Mouse (Mus musculus) midbrain, embryonic 16.5 days (tissue): ENCODE measurements around the gene Maco1. TPM values are rescaled to one million over a fixed set of nuclear protein-coding genes. Genes with fewer than 3 reads are reported as not detected.

Source experiments
- ATAC-seq: fragments of 200-750 bp; cut with Nextera tagmentation; 2 replicates; pipeline ENCODE4 v1.8.0; 2017; ENCODE audit warnings: moderate TSS enrichment
- H3K27ac ChIP-seq: fragments of 300-500 bp; sonication (generic); 2 replicates; pipeline ENCODE4 v1.5.1; 2014; ENCODE audit warnings: mild to moderate bottlenecking, low read length, mixed read lengths
- H3K27me3 ChIP-seq: fragments of 300-500 bp; sonication (generic); 2 replicates; pipeline ENCODE4 v1.6.1; 2014; ENCODE audit warnings: low read depth, low read length, mixed read lengths; ENCODE audit not compliant: control insufficient read depth, insufficient read depth
- H3K36me3 ChIP-seq: fragments of 300-500 bp; sonication (generic); 2 replicates; pipeline ENCODE4 v1.6.1; 2014; ENCODE audit warnings: mild to moderate bottlenecking, low read length, moderate library complexity, mixed read lengths; ENCODE audit not compliant: control insufficient read depth, insufficient read depth
- H3K4me1 ChIP-seq: fragments of 300-500 bp; sonication (generic); 2 replicates; pipeline ENCODE4 v1.6.1; 2014; ENCODE audit warnings: mild to moderate bottlenecking, low read length, mixed read lengths; ENCODE audit not compliant: control insufficient read depth, insufficient read depth
- H3K4me2 ChIP-seq: fragments of 300-500 bp; sonication (generic); 2 replicates; pipeline ENCODE4 v1.6.1; 2014; ENCODE audit warnings: mild to moderate bottlenecking, low read length, mixed read lengths
- H3K4me3 ChIP-seq: fragments of 300-500 bp; sonication (generic); 2 replicates; pipeline ENCODE4 v1.5.1; 2014; ENCODE audit warnings: low read depth, mild to moderate bottlenecking, low read length, moderate library complexity, mixed read lengths
- H3K9ac ChIP-seq: fragments of 300-500 bp; sonication (generic); 2 replicates; pipeline ENCODE4 v1.6.1; 2014; ENCODE audit warnings: low read depth, low read length, mixed read lengths
- H3K9me3 ChIP-seq: fragments of 300-500 bp; sonication (generic); replicated peaks from 2 replicates; pipeline ENCODE4 v1.6.1; 2014; ENCODE audit warnings: mild to moderate bottlenecking, low read length, mixed read lengths; ENCODE audit not compliant: control insufficient read depth, poor library complexity, severe bottlenecking
- WGBS: fragments of 180-500 bp; shearing (Covaris S2); extraction: QIAGEN DNeasy Blood & Tissue Kit; methylation state at CpG from one replicate; pipeline ENCODE4 v1.1.7; 2014; 5-methylcytosine and 5-hydroxymethylcytosine counted together
- polyA plus RNA-seq: library from polyadenylated mRNA; unstranded; fragments of >200 nt; fragmentation: Nextera tagmentation; extraction: Ambion mirVana; gene quantifications from 2 replicates; pipeline ENCODE4 v1.2.1, GENCODE M21; 2015

Maco1 gene
- polyA plus RNA-seq = 91.3 and 101 TPM in 2 replicates

DNA sequence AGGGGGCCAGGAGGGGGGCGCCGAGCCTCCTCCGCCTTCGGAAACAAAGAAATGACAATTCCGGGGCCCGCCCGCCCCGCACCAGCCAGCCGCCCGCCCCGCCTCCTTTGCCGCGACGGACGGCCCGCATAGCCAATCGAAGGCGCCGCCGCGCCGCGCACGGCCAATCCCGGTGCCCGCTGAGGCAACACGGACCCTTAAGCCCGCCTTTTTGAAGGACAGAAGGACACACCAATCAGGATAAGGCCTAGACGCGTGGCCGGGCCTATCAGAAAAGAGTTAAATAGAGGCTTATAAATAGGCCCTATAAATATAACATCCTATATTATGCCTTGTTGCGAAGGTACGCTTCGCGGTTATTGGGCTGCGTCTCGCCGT, at the start of gene Maco1:
Gene Maco1, minus strand, starts transcription at position 87 of the 378 bp plus-strand sequence.
- peaks cover 3% of the 10 kb centered on the region for H3K27me3 ChIP-seq
- H3K4me1 ChIP-seq = peaks cover 30% of the 10 kb centered on the region
- no peaks in the 10 kb centered on the region for H3K9me3 ChIP-seq
- under 1% methylated on average over 35 of the region's 38 CpGs for WGBS
- H3K4me2 ChIP-seq = peak within 1 kb of the TSS; percentile 97
- H3K36me3 ChIP-seq = no peaks in the 10 kb centered on the region
- H3K27ac ChIP-seq = peak within 1 kb of the TSS; percentile 100
- peak within 1 kb of the TSS; percentile 99 for H3K9ac ChIP-seq
- peak within 1 kb of the TSS; percentile 95 for H3K4me3 ChIP-seq
- ATAC-seq = peak; percentile 97

DNA sequence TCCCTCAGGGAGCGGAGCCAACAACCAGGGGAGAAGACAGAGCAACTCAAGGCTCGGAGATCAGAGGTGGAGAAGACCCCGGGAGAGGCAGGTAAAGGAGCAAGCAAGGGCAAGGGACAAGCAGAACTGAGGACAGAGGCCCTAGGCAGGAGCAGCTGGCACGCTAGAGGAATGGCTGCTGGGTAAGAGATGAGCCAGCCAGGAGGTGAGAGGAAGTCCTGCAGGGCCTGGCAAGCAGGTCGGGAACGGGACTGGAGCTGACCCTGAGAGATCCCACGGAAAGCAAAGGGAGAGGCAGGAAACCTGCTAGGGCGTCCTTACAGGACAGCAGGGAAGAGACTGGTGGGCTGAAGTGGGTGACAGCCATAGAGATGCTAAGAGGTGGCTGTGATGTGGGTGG, 48.0 kb upstream of the Maco1 start:
- peaks cover 62% of the 10 kb centered on the region for H3K36me3 ChIP-seq
- no peak for ATAC-seq
- H3K27ac ChIP-seq = no peak overlapping the region
- no peak overlapping the region for H3K4me3 ChIP-seq
- H3K4me1 ChIP-seq = no peaks in the 10 kb centered on the region
- H3K27me3 ChIP-seq = no peaks in the 10 kb centered on the region
- H3K9me3 ChIP-seq = no peaks in the 10 kb centered on the region
- no peak overlapping the region for H3K4me2 ChIP-seq
- H3K9ac ChIP-seq = no peak overlapping the region
- 95% methylated on average over 8 of the region's 8 CpGs for WGBS

DNA sequence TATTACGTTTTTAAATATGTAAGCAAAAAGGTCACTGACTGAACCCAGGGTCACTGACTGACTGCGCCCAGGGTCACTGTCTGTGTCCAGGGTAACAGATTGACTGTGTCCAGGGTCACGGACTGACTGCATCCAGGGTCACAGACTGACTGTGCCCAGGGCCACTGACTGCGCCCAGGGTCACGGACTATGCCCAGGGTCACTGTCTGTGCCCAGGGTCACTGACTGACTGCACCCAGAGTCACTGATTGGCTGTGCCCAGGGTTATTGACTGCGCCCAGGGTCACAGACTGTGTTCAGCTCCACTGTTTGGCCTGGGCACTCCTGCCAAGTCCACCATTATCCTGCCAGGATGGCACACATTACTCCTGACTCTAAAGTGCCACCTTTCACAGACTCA, 44.1 kb upstream of the Maco1 start:
- Histone ChIP-seq H3K27ac (no peak overlapping the region), H3K4me1 (no peaks in the 10 kb centered on the region), H3K9me3 (no peaks in the 10 kb centered on the region), H3K36me3 (peaks cover 37% of the 10 kb centered on the region), H3K27me3 (no peaks in the 10 kb centered on the region), H3K9ac (no peak overlapping the region), H3K4me2 (no peak overlapping the region), H3K4me3 (no peak overlapping the region)
- ATAC-seq = no peak
- 93% methylated on average over 6 of the region's 6 CpGs for WGBS

DNA sequence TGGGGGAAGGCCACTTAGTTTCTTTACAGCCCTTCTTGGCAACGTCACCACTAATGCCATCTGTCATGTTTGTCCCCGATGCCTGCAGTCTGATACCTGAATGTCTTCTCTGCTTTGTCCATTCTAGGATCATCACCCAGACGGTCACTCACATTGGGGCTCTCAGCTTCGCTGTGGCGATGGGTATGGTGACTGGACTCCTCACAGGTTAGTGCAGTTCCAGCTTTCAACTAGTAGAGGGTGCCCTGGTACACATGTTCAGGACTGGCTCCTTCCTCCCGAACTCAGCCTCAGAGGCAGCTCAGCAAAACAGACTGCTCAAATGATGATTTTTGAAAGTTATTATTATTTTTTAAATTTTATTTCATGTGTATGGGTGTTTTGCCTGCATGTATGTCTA, 39.0 kb upstream of the Maco1 start:
- Histone ChIP-seq H3K4me1 (no peaks in the 10 kb centered on the region), H3K9me3 (no peaks in the 10 kb centered on the region), H3K4me3 (no peak overlapping the region), H3K27ac (no peak overlapping the region), H3K4me2 (no peak overlapping the region), H3K9ac (no peak overlapping the region), H3K36me3 (peaks cover 4% of the 10 kb centered on the region), H3K27me3 (no peaks in the 10 kb centered on the region)
- no peak for ATAC-seq
- 82% methylated on average over 6 of the region's 6 CpGs for WGBS

DNA sequence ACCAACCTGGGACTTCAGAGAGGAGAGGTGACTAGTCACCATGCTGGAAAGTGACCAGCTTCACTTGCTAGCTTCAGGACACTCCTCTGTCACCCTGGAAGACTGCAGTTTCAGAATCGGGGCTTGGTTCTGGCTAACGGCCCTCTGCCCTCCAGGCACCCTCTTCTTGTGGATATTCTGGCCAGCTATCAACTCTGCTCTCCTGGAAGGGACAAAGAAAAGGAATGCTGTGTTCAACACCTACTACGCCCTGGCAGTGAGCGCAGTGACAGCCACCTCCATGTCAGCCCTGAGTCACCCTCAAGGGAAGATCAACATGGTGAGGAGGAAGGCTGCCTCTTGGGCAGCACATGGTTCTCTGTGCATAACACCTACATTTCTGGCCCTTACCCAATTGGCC, 31.2 kb upstream of the Maco1 start:
- Histone ChIP-seq H3K36me3 (no peaks in the 10 kb centered on the region), H3K27me3 (no peaks in the 10 kb centered on the region)
- 94% methylated on average over 4 of the region's 4 CpGs for WGBS

DNA sequence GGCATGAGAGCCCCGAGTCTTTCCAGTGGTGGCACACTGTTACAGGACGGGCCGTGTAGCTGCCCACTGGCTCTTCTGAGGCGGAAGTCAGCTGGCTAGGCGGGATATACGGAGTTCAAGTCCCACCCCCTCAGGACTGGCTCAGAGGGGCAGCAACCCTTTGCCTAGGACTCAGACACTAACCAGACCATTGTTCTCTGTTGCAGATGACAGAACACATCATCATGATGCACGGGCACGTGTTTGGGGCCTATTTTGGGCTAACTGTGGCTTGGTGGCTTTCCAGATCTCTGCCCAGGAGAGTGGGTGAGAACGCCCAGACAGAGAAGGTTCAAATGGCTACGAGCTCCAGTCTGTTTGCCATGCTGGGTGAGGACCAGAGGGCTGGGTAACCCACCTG, 30.7 kb upstream of the Maco1 start:
- Histone ChIP-seq H3K9ac (no peak overlapping the region), H3K4me2 (no peak overlapping the region), H3K9me3 (no peaks in the 10 kb centered on the region), H3K36me3 (no peaks in the 10 kb centered on the region), H3K27me3 (no peaks in the 10 kb centered on the region), H3K4me3 (no peak overlapping the region), H3K27ac (no peak overlapping the region), H3K4me1 (peaks cover 8% of the 10 kb centered on the region)
- WGBS = 93% methylated on average over 10 of the region's 10 CpGs
- ATAC-seq = no peak

More for the DNA sequence above, 31.2 kb upstream of the Maco1 start:
- no peak overlapping the region for H3K4me3 ChIP-seq
- no peak overlapping the region for H3K4me2 ChIP-seq
- ATAC-seq = no peak
- H3K9ac ChIP-seq = no peak overlapping the region
- peaks cover 5% of the 10 kb centered on the region for H3K4me1 ChIP-seq
- H3K9me3 ChIP-seq = no peaks in the 10 kb centered on the region
- H3K27ac ChIP-seq = no peak overlapping the region

DNA sequence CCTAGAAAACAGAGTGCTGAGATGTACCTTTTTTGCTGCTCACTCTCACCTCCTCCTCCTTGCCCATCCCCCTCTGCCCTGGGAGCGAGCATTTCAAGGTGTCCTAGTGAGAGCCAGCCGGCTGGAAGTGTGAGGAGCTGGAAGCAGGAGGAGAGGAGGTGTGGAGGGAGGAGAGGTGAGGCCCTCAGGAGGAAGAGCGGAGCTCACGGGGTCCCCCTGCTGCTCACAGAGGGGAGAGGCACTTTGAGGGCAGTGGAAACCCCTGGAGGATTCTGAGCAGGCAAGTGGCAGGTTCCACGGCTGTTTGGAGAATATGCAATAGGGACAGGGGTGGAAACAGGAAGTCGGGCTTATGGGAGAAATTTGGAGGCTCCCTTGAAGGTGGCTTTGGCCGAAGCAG, 30.1 kb upstream of the Maco1 start:
- WGBS = 41% methylated on average over 7 of the region's 7 CpGs
- Histone ChIP-seq H3K36me3 (no peaks in the 10 kb centered on the region), H3K4me3 (no peak overlapping the region), H3K4me2 (no peak overlapping the region), H3K9me3 (no peaks in the 10 kb centered on the region), H3K27ac (no peak overlapping the region), H3K4me1 (peaks cover 8% of the 10 kb centered on the region), H3K9ac (no peak overlapping the region), H3K27me3 (no peaks in the 10 kb centered on the region)
- no peak for ATAC-seq

DNA sequence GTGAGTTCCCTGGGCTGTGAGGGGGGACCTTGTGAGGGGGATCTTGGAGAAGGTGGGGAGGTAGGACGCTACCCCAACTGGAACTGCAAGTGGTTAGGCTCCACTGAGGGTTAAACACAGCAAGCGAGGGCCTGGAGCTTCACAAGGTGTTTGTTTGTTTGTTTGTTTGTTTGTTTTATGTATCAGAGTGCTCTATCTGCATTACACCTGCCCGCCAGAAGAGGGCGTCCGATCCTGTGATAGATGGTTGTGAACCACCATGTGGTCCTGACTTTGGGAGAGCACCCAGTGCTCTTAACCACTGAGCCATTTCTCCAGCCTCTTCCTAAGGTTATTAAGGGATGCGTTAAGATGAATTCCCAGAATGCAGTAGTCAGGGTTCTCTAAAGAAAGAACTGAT, 26.9 kb upstream of the Maco1 start:
- Histone ChIP-seq H3K4me2 (peak overlapping the region; percentile 63), H3K9me3 (no peaks in the 10 kb centered on the region), H3K27ac (no peak overlapping the region), H3K36me3 (no peaks in the 10 kb centered on the region), H3K9ac (no peak overlapping the region), H3K4me1 (peaks cover 8% of the 10 kb centered on the region), H3K4me3 (peak overlapping the region; percentile 31; the same call in 1 of the 2 replicates), H3K27me3 (no peaks in the 10 kb centered on the region)
- WGBS = 36% methylated on average over 6 of the region's 6 CpGs
- ATAC-seq = no peak

DNA sequence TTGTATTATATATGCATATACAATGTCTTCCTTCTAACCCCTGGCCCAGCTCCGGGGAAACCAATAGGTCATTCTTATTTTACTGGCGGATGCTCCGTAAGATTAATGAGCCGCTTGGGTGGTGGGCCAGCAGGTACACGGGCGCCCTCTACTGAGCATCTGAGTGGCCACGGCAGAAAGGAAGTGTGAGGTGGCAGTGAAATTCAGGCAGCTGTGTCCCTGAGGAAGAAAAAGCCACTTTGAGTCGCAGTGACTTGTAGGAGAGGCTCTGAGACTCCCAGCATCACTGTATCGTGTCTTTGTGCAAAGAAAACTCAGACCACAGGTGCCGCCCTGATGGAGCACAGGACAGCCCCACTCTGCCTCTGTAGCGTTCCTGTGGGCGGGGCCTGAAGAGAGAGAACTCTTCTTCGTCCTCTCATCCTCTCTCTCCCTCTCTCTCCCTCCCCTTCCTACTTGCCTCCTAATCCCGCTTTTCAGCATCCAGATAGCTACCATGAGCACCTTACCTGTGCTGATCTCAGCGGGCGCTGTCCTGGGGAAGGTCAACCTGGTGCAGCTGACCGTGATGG, 26.4 kb upstream of the Maco1 start:
- Histone ChIP-seq H3K4me2 (peak overlapping the region; percentile 63), H3K27me3 (no peaks in the 10 kb centered on the region), H3K4me3 (peak overlapping the region; percentile 31), H3K36me3 (no peaks in the 10 kb centered on the region), H3K27ac (no peak overlapping the region), H3K9me3 (no peaks in the 10 kb centered on the region), H3K4me1 (peaks cover 8% of the 10 kb centered on the region), H3K9ac (peak overlapping the region; percentile 54)
- ATAC-seq = peak; percentile 48; the same call in 1 of the 2 replicates
- WGBS = 2% methylated on average over 17 of the region's 17 CpGs
